Mouse (Mus musculus) E14TG2a.4 (cell line): ENCODE measurements around the gene Memo1.

Experiments
- CTCF ChIP-seq: conservative IDR thresholded peaks from 2 replicates; pipeline ENCODE4 v1.5.1; 2014; ENCODE audit warnings: low read length
- NANOG ChIP-seq: IDR thresholded peaks from 2 replicates; pipeline ENCODE4 v1.6.1; 2014; ENCODE audit warnings: borderline replicate concordance, low read length, mixed read lengths

GRCm38 (mm10) chr17:74184739-74185138, 110.6 kb downstream of the Memo1 start:
- no peak for TF ChIP-seq CTCF
- no peak for TF ChIP-seq NANOG
